Mouse (Mus musculus): ENCODE results near the gene Hmgb1.
A peak's percentile ranks its signal among the peaks of the same experiment; 100 is the strongest.
"Not testable (repeated sequence)": the region's sequence is repeated elsewhere in the genome, so short reads cannot be mapped to it uniquely, and the experiment has no call there.

The Hmgb1 gene

GRCm38 (mm10) chr5:149147386-149148000 lies 36.8 kb downstream of the Hmgb1 start:
- no peak for DNase-seq (ENCODE audit: low spot score)

- no peak for DNase-seq (ENCODE audit: low spot score)
These were observed 37.6 kb downstream of the Hmgb1 start for GRCm38 (mm10) chr5:149146691-149147090.

GRCm38 (mm10) chr5:149143766-149144375 lies 40.4 kb downstream of the Hmgb1 start:
- DNase-seq (ENCODE audit: low spot score): no peak

DNA sequence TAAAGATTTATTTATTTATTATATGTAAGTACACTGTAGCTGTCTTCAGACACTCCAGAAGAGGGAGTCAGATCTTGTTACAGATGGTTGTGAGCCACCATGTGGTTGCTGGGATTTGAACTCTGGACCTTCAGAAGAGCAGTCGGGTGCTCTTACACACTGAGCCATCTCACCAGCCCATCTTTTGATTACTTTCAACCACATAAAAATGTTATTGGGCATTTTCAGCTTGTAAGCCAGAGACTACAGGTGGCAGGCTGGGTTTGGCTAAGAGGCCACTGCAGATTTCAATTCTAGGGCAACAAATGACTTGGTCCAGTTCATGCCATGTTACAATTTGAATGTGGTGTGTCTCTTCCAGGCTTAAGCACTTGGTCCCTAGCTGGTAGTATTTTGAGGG lies 43.1 kb downstream of the Hmgb1 start:
- DNase-seq (ENCODE audit: low spot score): not testable (repeated sequence)

- no peak for DNase-seq (ENCODE audit: low spot score)
These were observed 44.0 kb downstream of the Hmgb1 start for GRCm38 (mm10) chr5:149140336-149140735.

GRCm38 (mm10) chr5:149138087-149138486 lies 46.2 kb downstream of the Hmgb1 start:
- not testable (repeated sequence) for DNase-seq (ENCODE audit: low spot score)

DNA sequence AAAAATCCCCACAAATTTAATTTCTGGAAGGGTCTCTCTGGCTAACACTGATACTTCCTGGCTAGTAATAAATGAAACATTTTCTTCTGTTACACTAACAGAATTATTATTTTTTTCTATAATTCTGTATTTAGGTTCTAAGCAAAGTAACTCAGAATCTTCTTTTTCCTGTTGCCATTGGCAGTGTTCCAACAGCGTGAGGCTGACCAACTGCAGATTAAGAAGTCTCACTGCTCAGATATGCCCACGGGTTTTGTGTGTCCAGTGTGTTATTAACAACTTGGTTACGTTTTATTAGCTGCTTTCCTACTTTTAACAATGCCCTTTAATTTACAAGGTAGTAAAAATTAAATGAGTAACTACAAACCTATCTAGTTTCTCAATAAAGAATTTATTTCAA lies 46.8 kb downstream of the Hmgb1 start:
- no peak for DNase-seq (ENCODE audit: low spot score)

GRCm38 (mm10) chr5:149136933-149137365 lies 47.3 kb downstream of the Hmgb1 start:
- DNase-seq (ENCODE audit: low spot score): no peak

- no peak for DNase-seq (ENCODE audit: low spot score)
These were observed 48.6 kb downstream of the Hmgb1 start for GRCm38 (mm10) chr5:149135455-149136354.

- no peak for DNase-seq (ENCODE audit: low spot score)
These were observed 49.4 kb downstream of the Hmgb1 start for GRCm38 (mm10) chr5:149134751-149135454.

GRCm38 (mm10) chr5:149128473-149128872 lies 55.8 kb downstream of the Hmgb1 start:
- no peak for DNase-seq (ENCODE audit: low spot score)

GRCm38 (mm10) chr5:149123795-149124194 lies 60.5 kb downstream of the Hmgb1 start:
- no peak for DNase-seq (ENCODE audit: low spot score)

- DNase-seq (ENCODE audit: low spot score): no peak
These were observed 64.9 kb downstream of the Hmgb1 start for GRCm38 (mm10) chr5:149119341-149119881.

- no peak for DNase-seq (ENCODE audit: low spot score)
These were observed 66.3 kb downstream of the Hmgb1 start for GRCm38 (mm10) chr5:149117815-149118547.

- no peak for DNase-seq (ENCODE audit: low spot score)
These were observed 69.7 kb downstream of the Hmgb1 start for GRCm38 (mm10) chr5:149114587-149114986.

DNA sequence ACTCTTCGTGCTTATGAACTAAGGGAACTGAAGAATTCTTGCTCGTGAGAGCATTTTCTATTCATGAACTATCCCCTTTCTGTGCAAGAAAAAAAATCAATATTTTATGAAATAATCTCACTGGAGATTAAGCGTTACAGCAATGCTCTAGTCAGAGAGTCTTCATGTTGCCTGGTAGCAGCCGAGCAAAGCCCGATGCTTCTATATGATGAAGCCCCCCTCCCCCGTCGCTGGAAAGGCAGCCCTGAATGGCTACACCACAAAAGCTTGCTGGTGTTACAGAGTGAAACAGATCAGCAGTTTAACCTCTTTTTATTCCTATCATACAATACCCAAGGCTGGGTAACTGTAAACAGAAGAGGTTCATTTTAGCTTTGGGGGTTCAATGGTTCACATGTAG lies 70.3 kb downstream of the Hmgb1 start:
- DNase-seq (ENCODE audit: low spot score): peak; percentile 14

DNA sequence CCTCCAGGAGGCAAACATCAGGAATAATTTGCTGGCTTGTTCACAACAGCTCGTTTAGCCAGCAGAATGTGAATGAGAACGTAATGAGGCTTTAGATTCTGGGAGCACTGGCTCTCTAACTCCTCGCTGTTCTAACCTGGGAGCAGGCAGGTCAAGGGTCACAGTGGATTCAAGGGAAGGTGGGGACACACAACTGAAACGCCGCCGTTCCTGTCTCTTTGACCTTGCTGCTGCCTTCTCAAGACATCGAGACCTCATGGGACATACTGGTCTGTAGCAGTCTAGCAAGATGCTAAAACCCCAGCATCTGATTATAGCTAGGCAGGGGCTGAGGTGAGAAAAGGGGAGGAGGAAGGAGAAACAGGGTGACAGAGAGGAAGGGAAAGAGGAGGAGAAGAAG lies 70.8 kb downstream of the Hmgb1 start:
- no peak for DNase-seq (ENCODE audit: low spot score)

GRCm38 (mm10) chr5:149112559-149112958 lies 71.7 kb downstream of the Hmgb1 start:
- DNase-seq (ENCODE audit: low spot score): no peak

DNA sequence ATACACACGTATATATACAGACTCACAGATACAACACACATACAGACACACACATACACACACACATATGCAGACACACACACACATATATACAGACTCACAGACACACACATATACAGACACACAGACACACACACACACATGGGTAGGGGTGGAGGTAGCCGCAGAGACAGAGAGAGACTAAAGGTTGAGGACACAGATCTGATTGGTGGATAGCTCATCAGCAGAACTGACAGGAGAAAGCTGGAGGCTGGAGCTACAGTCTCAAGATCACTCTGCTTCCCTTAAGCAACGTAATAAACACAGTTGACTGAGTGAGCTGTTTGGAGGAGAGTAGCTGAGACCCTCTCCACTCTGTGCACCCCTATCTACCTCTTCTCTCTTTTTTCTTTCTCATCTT lies 75.1 kb downstream of the Hmgb1 start:
- DNase-seq (ENCODE audit: low spot score): no peak

GRCm38 (mm10) chr5:149108178-149108577 lies 76.1 kb downstream of the Hmgb1 start:
- DNase-seq (ENCODE audit: low spot score): no peak

- DNase-seq (ENCODE audit: low spot score): no peak
These were observed 76.7 kb downstream of the Hmgb1 start for GRCm38 (mm10) chr5:149107566-149107965.

Measured in retina, embryonic 14.5 days (tissue).